Mouse (Mus musculus) WW6 (cell line): ENCODE measurements around the gene P4hb.
A peak's percentile ranks its signal among the peaks of the same experiment; 100 is the strongest.
"Not testable (repeated sequence)": the region's sequence is repeated elsewhere in the genome, so short reads cannot be mapped to it uniquely, and the experiment has no call there.

Experiments used
- DNase-seq: peaks from one replicate; pipeline ENCODE4 v3.0.0-alpha.2; 2013; ENCODE audit warnings: low read depth, low spot score

The P4hb gene

DNA sequence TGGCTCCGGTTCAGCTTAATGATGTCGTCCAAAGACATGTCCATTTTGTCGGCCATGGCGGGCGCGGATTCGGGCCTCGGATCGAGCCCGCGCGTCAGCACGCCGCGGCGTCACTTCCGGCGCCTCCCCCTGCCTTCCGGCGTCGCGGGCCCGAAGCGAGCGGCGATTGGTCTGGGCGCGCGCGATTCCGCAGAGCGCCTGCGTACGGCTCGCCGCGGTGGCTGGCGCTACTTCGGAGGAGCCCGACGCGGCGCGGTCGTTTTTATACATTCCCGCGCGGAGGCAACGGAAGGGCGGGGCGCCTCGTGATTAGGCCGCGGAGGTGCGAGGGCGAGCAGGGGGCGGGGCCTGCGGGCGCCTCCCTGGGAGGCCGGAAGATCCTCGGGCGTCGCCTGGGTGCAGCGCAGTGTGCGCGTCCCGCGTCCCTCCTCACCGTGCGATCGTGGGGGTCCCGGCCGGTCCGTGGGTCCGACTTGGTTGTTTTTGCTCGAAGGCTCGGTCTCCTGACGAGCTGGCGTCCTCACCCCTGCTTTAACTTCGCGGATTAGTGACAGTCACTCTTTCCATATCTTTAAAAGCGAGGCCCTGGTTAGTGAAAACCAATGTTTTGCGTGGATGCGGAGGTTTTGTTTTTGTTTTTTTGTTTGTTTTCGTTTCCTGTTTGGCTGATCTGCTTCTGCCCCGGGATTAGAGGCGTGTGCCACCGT is 25.4 kb upstream of the P4hb start, which contains the start of the genes Alyref and Anapc11:
Alyref (minus strand) TSS at position 83 of the 707 bp plus-strand sequence.
Anapc11 (plus strand) TSS at position 139 of the 707 bp plus-strand sequence.
- peak; percentile 97 for DNase-seq

DNA sequence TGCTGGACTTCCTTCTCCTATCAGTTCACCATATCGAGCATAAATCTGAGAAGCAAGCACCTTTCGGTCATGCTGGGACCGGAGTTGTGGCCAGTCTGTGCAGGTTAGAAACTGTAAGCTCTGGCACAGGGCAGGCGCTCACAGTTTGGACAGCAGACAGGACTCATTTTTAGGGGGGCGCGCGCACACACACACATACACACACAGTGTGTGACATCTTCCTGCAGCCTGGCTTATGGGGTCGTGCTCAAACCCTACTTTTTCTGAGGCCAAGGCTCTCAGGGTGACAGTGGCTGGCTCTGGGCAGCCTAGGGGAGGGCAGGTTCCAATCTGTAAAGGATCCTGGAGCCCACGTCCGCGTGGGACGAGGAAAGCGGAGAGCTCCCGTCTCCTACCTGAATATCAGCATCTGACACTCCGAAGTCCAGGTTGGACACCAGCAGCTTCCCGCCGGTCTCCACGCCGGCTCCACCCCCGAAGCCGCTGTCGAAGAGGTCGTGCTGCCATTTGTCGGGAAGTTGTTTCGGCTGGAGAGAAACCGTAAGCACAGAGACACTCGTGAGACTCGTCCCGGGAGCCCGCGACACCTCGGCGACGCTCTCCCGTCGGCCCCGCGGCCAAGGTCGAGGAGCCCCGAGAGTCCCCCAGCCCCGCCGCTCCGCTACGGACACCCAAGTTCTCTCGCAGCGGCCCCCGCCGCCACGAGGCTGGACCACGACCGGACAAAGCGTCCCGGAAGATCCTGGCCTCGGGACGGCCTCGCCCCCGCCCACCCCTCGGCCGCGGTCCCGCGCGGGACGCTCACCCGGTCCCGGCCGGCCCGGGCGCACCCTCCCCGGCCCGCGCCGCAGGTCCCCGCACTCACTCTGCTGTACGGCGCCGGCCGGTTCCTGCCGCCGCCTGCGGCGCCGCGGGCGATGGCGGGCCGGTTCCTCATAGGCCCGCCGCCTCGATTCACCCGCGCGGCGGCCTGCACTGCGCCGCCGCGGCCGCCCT is 24.5 kb upstream of the P4hb start:
- no peak for DNase-seq

- DNase-seq: no peak
Observed at GRCm38 (mm10) chr11:120588531-120588930, 15.5 kb upstream of the P4hb start.

DNA sequence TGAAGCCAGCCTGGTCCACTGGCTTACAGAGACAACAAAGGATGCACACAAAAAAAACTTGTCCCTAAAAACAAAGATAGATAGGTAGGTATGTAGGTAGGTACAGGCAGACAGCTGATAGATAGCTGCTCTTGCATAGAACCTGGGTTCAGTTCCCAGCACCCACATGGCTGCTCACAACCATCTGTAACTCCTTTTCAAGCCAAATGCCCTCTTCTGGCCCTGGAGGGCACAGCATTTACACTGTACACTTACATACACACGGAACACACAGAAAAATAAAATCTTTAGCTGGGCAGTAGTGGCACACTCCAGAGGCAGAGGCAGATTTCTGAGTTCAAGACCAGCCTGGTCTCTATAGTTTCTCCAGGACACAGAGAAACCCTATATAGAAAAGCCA is 10.9 kb upstream of the P4hb start:
- no peak for DNase-seq

GRCm38 (mm10) chr11:120582982-120583293 is 9.9 kb upstream of the P4hb start:
- not testable (repeated sequence) for DNase-seq

DNA sequence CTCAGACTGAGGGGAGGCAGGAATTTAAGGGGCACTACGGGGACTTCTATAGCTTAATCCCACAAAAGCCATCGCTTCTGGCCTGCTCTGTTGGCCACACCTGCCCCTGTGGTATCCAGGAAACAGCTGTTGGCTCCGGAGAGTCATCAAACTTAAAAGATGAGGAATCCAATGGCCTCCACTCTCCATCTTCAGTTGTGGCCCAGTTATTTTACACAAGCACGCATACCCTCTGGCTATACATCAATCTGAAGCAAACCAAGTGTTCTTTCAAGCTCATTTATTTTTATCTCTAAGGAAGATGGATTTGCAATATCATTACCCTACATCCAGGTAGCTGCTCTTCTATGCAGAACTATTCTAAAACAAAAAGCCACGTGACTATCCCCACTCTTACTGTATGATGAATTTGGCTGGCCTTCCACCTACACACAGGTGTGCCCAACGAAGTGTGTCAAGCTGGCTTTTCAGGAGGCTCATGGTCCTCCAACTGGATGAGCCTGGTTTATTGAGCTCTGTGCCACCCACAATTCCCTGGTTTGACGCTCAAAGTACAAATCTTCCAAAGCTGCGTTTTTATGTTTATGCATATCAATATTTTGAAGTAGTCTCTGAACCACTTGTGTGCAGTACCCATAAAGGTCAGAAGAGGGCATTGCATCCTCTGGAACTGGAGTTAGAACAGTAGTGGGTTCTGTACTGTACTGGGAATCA is 9.4 kb upstream of the P4hb start:
- DNase-seq: no peak

- DNase-seq: peak; percentile 71
Observed at GRCm38 (mm10) chr11:120581490-120582267, 8.6 kb upstream of the P4hb start, which contains the start of gene Arhgdia. TSS of gene Arhgdia (minus strand) at chr11:120581624.

DNA sequence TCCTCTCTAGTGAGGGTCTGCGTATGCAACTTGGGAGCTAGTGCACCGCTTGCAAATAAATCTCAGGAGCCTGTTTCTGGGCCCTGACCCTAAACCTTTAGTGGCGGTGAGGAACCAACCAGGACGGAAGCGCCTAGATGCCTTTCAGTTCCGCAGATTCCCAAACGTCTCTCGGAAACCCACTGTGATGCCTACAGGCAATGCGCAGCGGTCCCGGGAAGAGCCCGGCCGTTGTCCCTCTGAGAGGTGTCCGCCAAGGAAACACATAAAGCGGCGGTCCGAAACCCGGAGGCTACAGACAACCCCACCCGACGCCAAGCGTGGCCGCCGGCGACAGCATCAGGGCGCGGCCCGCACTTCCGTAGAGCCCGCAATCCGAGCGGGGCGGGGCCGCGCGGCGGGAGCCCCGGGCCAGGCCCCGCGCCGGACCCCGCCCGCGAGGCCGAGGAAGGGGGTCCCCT is 7.8 kb upstream of the P4hb start:
- DNase-seq: no peak

DNA sequence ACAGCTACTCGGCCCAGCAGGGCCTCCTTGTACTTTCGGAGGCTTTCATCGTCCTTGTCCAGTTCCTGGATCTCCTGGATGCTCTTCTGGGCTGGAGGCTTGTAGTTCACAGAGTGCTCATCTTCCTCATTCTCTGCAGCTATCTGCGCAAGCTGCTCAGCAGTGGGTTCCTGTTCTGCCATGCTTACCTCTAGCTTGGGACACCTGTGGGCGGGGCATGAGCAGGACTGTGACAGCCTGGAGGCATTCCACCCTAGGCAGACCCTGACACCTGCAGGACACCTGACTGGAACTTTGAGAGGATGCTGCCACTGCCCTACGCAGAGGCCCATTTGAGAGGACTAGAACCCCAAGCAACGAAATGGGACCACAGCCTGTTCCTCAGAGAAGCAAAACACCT is 7.1 kb upstream of the P4hb start:
- DNase-seq: no peak

GRCm38 (mm10) chr11:120579316-120580107 is 6.5 kb upstream of the P4hb start:
- DNase-seq: peak; percentile 68

GRCm38 (mm10) chr11:120578694-120579243 is 5.7 kb upstream of the P4hb start:
- DNase-seq: no peak

DNA sequence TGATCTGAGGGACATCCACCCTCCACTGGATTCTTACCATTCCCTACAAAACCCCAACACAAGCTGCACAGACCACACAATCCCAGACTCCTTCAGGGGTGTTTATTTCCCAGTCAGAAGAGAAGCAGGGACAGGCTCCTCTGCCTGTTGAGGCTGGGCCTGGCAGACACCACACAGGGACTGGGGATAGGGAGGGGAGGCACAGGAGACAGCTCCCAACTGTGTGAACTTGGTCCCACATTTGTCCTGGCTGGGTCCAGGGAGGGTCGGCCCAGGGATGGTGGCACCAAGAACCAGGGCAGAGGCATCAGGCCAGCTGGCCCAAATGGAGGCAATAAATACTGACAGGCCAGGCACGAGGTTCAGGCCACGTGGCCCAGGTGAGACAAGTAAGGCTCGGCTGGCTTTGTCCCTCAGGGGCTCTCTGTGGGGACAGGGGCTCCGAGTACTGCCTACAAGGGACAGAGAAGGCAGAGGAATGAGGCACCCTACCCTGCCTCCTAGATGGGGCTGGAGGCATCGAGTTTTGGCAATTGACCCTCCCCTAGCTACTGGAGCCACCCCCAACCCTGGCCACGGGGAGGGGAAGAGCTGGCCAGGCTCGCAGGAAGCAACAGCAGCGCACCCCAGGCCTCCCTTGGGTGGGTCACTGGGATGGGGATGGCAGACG is 5.1 kb upstream of the P4hb start:
- no peak for DNase-seq

GRCm38 (mm10) chr11:120577211-120578023 is 4.4 kb upstream of the P4hb start:
- no peak for DNase-seq

DNA sequence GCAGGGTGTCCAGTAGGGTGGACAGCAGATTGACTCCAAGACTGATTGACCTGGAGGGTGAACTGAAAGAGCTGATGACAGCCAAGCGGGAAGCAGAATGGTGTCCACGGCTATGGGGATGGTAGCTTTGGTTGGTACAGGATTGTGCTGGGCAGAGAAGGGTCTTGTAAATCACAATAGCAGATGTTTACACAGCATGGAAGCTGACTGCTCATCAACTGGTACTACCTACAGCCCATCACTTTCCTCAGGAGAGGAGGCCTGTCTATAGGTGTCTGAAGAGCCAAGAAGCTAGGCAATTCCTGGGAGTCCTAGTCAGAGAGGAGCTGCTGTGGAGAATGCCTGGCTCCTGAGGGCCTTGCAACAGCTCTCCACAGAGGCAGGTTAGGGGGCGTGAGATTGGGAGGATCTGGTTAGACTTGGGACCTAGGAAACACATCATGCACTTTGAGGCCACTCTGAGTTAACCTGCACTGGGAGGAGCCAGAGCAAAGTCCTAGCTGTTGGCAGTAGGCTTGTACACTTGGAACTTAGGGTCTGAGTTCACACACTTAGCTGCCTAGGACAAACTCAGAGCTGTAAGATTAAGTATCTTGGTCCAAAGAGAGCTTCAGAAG is 3.4 kb upstream of the P4hb start:
- DNase-seq: no peak

- no peak for DNase-seq
Observed at GRCm38 (mm10) chr11:120575940-120576339, 2.9 kb upstream of the P4hb start.

DNA sequence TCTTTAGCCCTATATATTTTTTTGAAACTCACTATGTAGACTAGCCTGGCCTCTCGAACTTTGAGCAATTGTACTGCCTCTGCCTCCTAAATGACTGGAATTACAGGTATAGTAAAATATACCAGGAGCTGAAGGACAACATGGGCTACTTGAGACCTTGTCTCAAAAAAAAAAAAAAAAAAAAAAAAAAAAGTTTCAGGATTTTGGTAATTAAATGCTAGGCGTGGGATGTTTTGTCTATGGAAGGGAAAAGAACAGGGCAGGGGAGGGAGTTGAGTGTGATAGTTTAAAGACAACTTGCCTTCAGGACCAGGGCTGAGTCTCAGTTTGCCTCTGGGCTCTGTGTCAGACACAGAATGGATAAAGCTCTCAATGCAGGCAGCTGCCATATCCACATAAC is 2.0 kb upstream of the P4hb start:
- no peak for DNase-seq

- no peak for DNase-seq
Observed at GRCm38 (mm10) chr11:120574278-120574600, 1.2 kb upstream of the P4hb start.

- no peak for DNase-seq
Observed at GRCm38 (mm10) chr11:120573585-120574277, 678 bp upstream of the P4hb start.
